Mouse (Mus musculus) erythroblast, embryonic 14.5 days (primary cell): Measurements from ENCODE around the gene Tead3. TPM values are rescaled to one million over a fixed set of nuclear protein-coding genes. Genes with fewer than 3 reads are reported as not detected.

Source experiments
- H3K27me3 ChIP-seq: 2 replicates; pipeline ENCODE4 v1.6.1; 2012; ENCODE audit warnings: inconsistent platforms; ENCODE audit not compliant: control insufficient read depth
- H3K36me3 ChIP-seq: 2 replicates; pipeline ENCODE4 v1.6.1; 2012; ENCODE audit warnings: mild to moderate bottlenecking, inconsistent platforms; ENCODE audit not compliant: control insufficient read depth
- H3K4me1 ChIP-seq: 2 replicates; pipeline ENCODE4 v1.6.1; 2012; ENCODE audit warnings: inconsistent platforms; ENCODE audit not compliant: control insufficient read depth
- H3K4me3 ChIP-seq: replicated peaks from 2 replicates; pipeline ENCODE3; 2012; ENCODE audit warnings: moderate library complexity, mild to moderate bottlenecking, inconsistent platforms
- H3K9me3 ChIP-seq: 2 replicates; pipeline ENCODE4 v1.6.1; 2012; ENCODE audit warnings: low read length, inconsistent platforms, mixed read lengths; ENCODE audit not compliant: control insufficient read depth
- GATA1 ChIP-seq: IDR thresholded peaks from 2 replicates; pipeline ENCODE4 v1.6.1; 2012; ENCODE audit warnings: low read length, inconsistent platforms, mixed read lengths
- TAL1 ChIP-seq: IDR thresholded peaks from 3 replicates; pipeline ENCODE4 v1.6.1; 2012; ENCODE audit warnings: low read length, inconsistent platforms, mixed read lengths
- polyA plus RNA-seq: library from polyadenylated mRNA; stranded (reverse); fragments of >175 nt; gene quantifications from 2 replicates; pipeline ENCODE4 v1.2.3, GENCODE M21; 2012

The Tead3 gene
- polyA plus RNA-seq, 1 experiment, result 0.22 TPM

DNA sequence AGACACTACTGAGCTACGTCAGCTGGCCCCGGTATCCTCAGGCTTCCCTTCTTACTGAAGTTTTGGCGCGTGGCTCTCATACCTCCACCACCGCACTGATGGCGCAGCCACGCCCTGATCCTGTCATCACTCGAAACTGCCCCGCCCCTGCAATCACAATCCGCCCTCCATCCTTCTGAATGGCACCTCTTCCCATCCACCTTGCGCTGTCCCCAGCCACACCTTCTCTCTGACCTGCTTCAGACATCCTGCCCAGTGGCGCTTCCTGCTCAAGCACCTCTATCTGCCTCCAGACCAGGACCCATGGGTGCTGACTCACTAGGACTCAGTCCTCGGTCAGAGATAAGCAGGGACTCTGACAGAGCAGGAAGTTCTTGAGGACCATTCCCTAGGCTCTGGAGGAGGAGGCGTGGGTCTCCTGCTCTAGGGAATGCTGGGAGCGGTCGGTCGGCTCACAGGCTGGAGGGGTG is 25.0 kb upstream of the Tead3 start:
- no peaks in the 10 kb centered on the region for H3K9me3 ChIP-seq
- TF ChIP-seq TAL1, result no peak
- TF ChIP-seq GATA1, result no peak
- H3K27me3 ChIP-seq, result peaks cover 38% of the 10 kb centered on the region
- H3K4me3 ChIP-seq, result no peak overlapping the region
- H3K36me3 ChIP-seq, result no peaks in the 10 kb centered on the region
- peaks cover 19% of the 10 kb centered on the region for H3K4me1 ChIP-seq

- Histone ChIP-seq H3K36me3 (no peaks in the 10 kb centered on the region), H3K4me1 (peaks cover 19% of the 10 kb centered on the region), H3K4me3 (no peak overlapping the region), H3K27me3 (peaks cover 38% of the 10 kb centered on the region), H3K9me3 (no peaks in the 10 kb centered on the region)
- no peak for TF ChIP-seq TAL1
Observed at GRCm38 (mm10) chr17:28374494-28374893, 23.9 kb upstream of the Tead3 start.

GRCm38 (mm10) chr17:28373821-28374220 is 23.2 kb upstream of the Tead3 start:
- peaks cover 38% of the 10 kb centered on the region for H3K27me3 ChIP-seq
- TF ChIP-seq TAL1 (no peak), GATA1 (no peak)
- H3K4me3 ChIP-seq, result no peak overlapping the region
- no peaks in the 10 kb centered on the region for H3K36me3 ChIP-seq
- no peaks in the 10 kb centered on the region for H3K9me3 ChIP-seq
- peaks cover 19% of the 10 kb centered on the region for H3K4me1 ChIP-seq

GRCm38 (mm10) chr17:28371941-28372340 is 21.3 kb upstream of the Tead3 start:
- H3K4me1 ChIP-seq, result peaks cover 24% of the 10 kb centered on the region
- TF ChIP-seq TAL1, result no peak
- no peak for TF ChIP-seq GATA1
- no peaks in the 10 kb centered on the region for H3K36me3 ChIP-seq
- no peak overlapping the region for H3K4me3 ChIP-seq
- H3K27me3 ChIP-seq, result peaks cover 32% of the 10 kb centered on the region
- no peaks in the 10 kb centered on the region for H3K9me3 ChIP-seq

DNA sequence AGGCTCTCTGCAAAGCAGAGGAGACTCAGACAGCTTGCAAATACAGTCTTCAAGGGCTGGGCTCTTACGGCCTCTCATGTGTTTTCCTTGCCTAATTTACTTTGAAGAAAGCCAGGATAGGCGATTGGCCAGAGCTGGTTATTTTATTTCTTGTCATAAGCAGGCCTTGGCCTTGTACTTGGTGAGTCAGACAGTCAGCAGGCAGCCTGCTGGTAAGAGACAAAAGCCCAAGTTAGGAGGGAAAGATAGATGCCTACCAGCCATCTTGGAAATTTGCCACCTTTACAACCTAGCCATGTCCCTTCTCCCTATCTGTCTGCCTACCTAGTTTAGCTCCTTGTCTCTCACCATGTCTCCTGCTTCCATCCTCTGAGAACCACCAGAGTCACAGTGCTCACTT is 20.7 kb upstream of the Tead3 start:
- H3K27me3 ChIP-seq, result peaks cover 29% of the 10 kb centered on the region
- peaks cover 24% of the 10 kb centered on the region for H3K4me1 ChIP-seq
- no peaks in the 10 kb centered on the region for H3K9me3 ChIP-seq
- TF ChIP-seq GATA1, result no peak
- TF ChIP-seq TAL1, result no peak
- H3K36me3 ChIP-seq, result no peaks in the 10 kb centered on the region
- no peak overlapping the region for H3K4me3 ChIP-seq

GRCm38 (mm10) chr17:28369056-28369455 is 18.4 kb upstream of the Tead3 start:
- Histone ChIP-seq H3K4me3 (no peak overlapping the region), H3K36me3 (no peaks in the 10 kb centered on the region), H3K27me3 (peaks cover 28% of the 10 kb centered on the region), H3K9me3 (no peaks in the 10 kb centered on the region), H3K4me1 (peaks cover 8% of the 10 kb centered on the region)
- no peak for TF ChIP-seq GATA1
- TF ChIP-seq TAL1, result no peak

GRCm38 (mm10) chr17:28368449-28368848 is 17.8 kb upstream of the Tead3 start:
- TF ChIP-seq TAL1 (no peak), GATA1 (no peak)
- no peaks in the 10 kb centered on the region for H3K9me3 ChIP-seq
- no peak overlapping the region for H3K4me3 ChIP-seq
- H3K27me3 ChIP-seq, result peaks cover 30% of the 10 kb centered on the region
- peaks cover 5% of the 10 kb centered on the region for H3K4me1 ChIP-seq
- H3K36me3 ChIP-seq, result no peaks in the 10 kb centered on the region

DNA sequence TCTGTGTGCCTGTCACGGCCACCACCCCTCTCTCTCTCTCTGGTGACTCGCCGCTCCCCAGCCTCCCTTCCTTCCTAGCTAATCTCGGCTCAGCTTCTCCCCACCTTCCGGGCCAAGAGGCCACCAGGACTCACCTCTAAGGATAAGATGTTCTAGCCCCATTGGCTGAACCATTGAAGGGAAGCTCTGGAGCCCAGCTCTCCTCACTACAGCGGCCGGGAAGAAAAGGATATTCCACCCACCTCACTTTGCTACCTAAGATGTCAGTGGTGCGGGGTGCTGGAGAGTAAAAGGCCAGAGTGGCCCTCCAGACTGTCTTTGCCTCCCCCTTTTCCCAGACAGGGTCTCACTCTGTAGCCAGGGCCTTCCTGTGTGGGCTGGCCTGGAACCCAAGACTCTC is 14.5 kb upstream of the Tead3 start, which contains the start of gene Tulp1:
TSS of gene Tulp1 (minus strand) at position 101 of the 400 bp plus-strand sequence.
- TF ChIP-seq TAL1 (no peak), GATA1 (no peak)
- Histone ChIP-seq H3K4me1 (peaks cover 5% of the 10 kb centered on the region), H3K27me3 (peaks cover 64% of the 10 kb centered on the region), H3K4me3 (no peak within 1 kb of the TSS), H3K9me3 (no peaks in the 10 kb centered on the region), H3K36me3 (no peaks in the 10 kb centered on the region)

DNA sequence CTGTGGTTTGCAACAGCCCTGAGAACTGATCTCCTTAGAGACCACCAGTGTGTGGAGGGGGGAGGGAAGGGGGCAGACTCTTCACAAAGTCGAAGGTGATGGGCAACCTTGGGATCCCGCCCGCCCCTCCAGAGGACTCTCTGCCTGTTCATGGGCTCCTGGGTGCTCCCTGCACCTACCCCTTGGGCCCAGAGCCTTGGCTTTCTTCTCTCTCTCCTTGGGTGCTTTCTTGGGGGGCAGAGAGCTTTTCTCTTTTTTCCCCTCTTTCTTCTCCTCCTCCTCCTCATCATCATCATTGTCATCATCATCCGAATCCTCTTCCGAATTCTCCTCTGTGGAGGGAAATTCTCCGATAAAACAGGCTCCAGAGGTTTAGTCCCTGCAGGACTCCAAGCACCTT is 12.9 kb upstream of the Tead3 start:
- peaks cover 5% of the 10 kb centered on the region for H3K4me1 ChIP-seq
- H3K36me3 ChIP-seq, result no peaks in the 10 kb centered on the region
- no peak for TF ChIP-seq TAL1
- TF ChIP-seq GATA1, result no peak
- H3K4me3 ChIP-seq, result no peak overlapping the region
- H3K27me3 ChIP-seq, result peaks cover 80% of the 10 kb centered on the region
- no peaks in the 10 kb centered on the region for H3K9me3 ChIP-seq
